Comparison of ENCODE assay signal across 8 mouse cellular contexts in genomic region chr14:29721488-29722385, GRCm38 (mm10). TPM values are rescaled to one million over a fixed set of nuclear protein-coding genes. Genes with fewer than 3 reads are reported as not detected.
DNase-seq lines count a peak whose midpoint lies in the region; ATAC-seq lines count a peak whose summit lies in the region.

TSS of gene Cacna2d3 (minus strand) at chr14:29721864.

- peak within 1 kb of the TSS; percentile 70 for H3K9ac ChIP-seq in midbrain, embryonic 12.5 days (replicated peaks)
- H3K9ac ChIP-seq in stomach, embryonic 15.5 days = no peak within 1 kb of the TSS; the same call in 1 of the 2 replicates

- H3K36me3 ChIP-seq in midbrain, embryonic 12.5 days = no peaks in the 10 kb centered on the region
- no peaks in the 10 kb centered on the region for H3K36me3 ChIP-seq in stomach, embryonic 15.5 days

- H3K4me2 ChIP-seq in midbrain, embryonic 12.5 days (replicated peaks) = peak within 1 kb of the TSS; percentile 97
- peak within 1 kb of the TSS; percentile 100 for H3K4me2 ChIP-seq in stomach, embryonic 15.5 days

- peak within 1 kb of the TSS; percentile 73 for H3K4me3 ChIP-seq in midbrain, embryonic 12.5 days
- H3K4me3 ChIP-seq in stomach, embryonic 15.5 days (replicated peaks) = peak within 1 kb of the TSS; percentile 60

- H3K27ac ChIP-seq in midbrain, embryonic 12.5 days (replicated peaks) = peak within 1 kb of the TSS; percentile 84
- H3K27ac ChIP-seq in stomach, embryonic 15.5 days = no peak within 1 kb of the TSS

- H3K9me3 ChIP-seq in midbrain, embryonic 12.5 days = no peaks in the 10 kb centered on the region
- no peaks in the 10 kb centered on the region for H3K9me3 ChIP-seq in stomach, embryonic 15.5 days

- DNase-seq in adrenal gland, postnatal 25 days = peak; percentile 82
- peak; percentile 69 for DNase-seq in embryo, embryonic 9.5 days (ENCODE audit: extremely low spot score)
- DNase-seq in heart, adult 18-20 months = peak; percentile 49 to 60
- peak; percentile 56 for DNase-seq in kidney, adult 18-20 months
- DNase-seq in left cerebral cortex, postnatal 4 days = peak; percentile 28
- no peak for DNase-seq in spleen, adult 12 weeks (ENCODE audit: low spot score)

- intact Hi-C loops in left cerebral cortex, postnatal 4 days (cut with DNase I) = loop anchor here (5.0 to 10.0 kb wide), 2 partner anchors 183 to 216 kb away; no protein-coding TSS in a partner anchor

- peaks cover 63% of the 10 kb centered on the region for H3K27me3 ChIP-seq in midbrain, embryonic 12.5 days
- peaks cover 62% of the 10 kb centered on the region for H3K27me3 ChIP-seq in stomach, embryonic 15.5 days (replicated peaks)

- H3K4me1 ChIP-seq in midbrain, embryonic 12.5 days = peaks cover 29% of the 10 kb centered on the region
- H3K4me1 ChIP-seq in stomach, embryonic 15.5 days = peaks cover 12% of the 10 kb centered on the region; the same call in 1 of the 2 replicates

- ATAC-seq in midbrain, embryonic 12.5 days (ENCODE audit: low FRiP score, low read depth) = peak; percentile 79
- ATAC-seq in stomach, embryonic 15.5 days (ENCODE audit: insufficient read depth, low FRiP score, low read depth) = peak; percentile 67

- under 1% methylated on average over 51 of the region's 109 CpGs for WGBS in midbrain, embryonic 12.5 days
- WGBS in stomach, embryonic 15.5 days = under 1% methylated on average over 56 of the region's 109 CpGs

RNA-seq across cellular contexts. Expression of gene Cacna2d3, which starts in this region (rescaled TPM):
- 3.7 and 6.0 TPM in 2 replicates for total RNA-seq in adrenal gland, postnatal 25 days (2021)
- total RNA-seq in heart, adult 18-20 months (2021) = 1 to 10 TPM in 1 of 2 experiments, under 1 TPM in 1; 0.67 to 1.1 TPM
- 10 to 100 TPM; 59.3 to 61.7 TPM for total RNA-seq in left cerebral cortex, postnatal 4 days (2021)
- polyA plus RNA-seq in midbrain, embryonic 12.5 days (2016; fragmentation: Nextera tagmentation; extraction: Ambion mirVana) = 23.1 and 23.6 TPM in 2 replicates
- polyA plus RNA-seq in stomach, embryonic 15.5 days (2015; fragmentation: Nextera tagmentation; extraction: Ambion mirVana) = 1.6 and 2.1 TPM in 2 replicates
